Mouse (Mus musculus): ENCODE data around the gene Itga1.

DNA sequence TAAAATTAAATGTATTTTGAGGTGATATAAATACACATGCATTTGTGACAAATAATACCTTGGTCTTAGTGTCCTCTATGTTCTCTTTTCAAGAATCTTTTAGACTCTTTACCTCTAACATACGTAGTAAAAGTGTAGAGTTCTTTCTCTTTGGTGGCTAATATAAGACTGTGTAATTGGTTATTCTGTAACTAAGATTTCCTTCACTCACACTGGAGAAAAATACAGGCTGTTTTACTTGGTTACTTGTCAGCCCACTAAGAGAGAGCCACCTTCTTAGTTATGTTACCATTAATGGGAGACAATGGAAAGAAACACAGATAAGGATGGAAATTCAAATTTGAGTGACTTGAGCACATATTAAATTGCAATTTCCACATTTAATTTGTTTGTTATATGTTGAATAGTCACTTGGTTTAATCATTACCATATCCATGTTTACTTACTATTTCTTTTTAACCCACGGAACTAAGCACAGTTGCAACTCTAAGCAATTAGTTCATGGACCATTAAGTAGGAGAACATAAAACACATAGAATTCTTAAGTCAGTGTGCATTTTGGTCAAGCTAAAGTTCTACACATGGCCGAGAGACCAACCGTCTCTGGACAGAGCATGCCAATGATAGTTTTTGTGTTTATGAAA is 34.3 kb downstream of the Itga1 start:
- TF ChIP-seq CTCF (conservative IDR thresholded peaks at IDR 0.05; ENCODE audit: low read length) = no peak
- TF ChIP-seq NANOG (IDR thresholded peaks at IDR 0.05; ENCODE audit: borderline replicate concordance, low read length) = no peak
